Mouse (Mus musculus) heart, adult 2 months (tissue): ENCODE measurements around the gene Slc22a20.

Experiments
- CTCF ChIP-seq: fragments of 200-600 bp; IDR thresholded peaks from 2 replicates; pipeline ENCODE4 v1.8.1; 2022; ENCODE audit warnings: antibody characterized with exemption, mild to moderate bottlenecking, moderate library complexity
- POLR2A ChIP-seq: fragments of 200-500 bp; IDR thresholded peaks from 2 replicates; pipeline ENCODE4 v1.6.1; 2011; ENCODE audit warnings: mild to moderate bottlenecking, low read depth, low read length, control low read depth; ENCODE audit not compliant: insufficient read depth

- no peak for TF ChIP-seq POLR2A
- no peak for TF ChIP-seq CTCF
These were observed 3.6 kb upstream of the Slc22a20 start for GRCm38 (mm10) chr19:5989585-5989984.
